Mouse (Mus musculus) forebrain, embryonic 12.5 days (tissue): Measurements from ENCODE around the gene Hsd3b6. TPM values are rescaled to one million over a fixed set of nuclear protein-coding genes. Genes with fewer than 3 reads are reported as not detected.
"Not testable (repeated sequence)": the region's sequence is repeated elsewhere in the genome, so short reads cannot be mapped to it uniquely, and the experiment has no call there.

Source experiments
- ATAC-seq: fragments of 200-750 bp; cut with Nextera tagmentation; 2 replicates; pipeline ENCODE4 v1.8.0; 2017; ENCODE audit warnings: moderate TSS enrichment; ENCODE audit not compliant: low FRiP score
- H3K27ac ChIP-seq: fragments of 300-500 bp; sonication (generic); 2 replicates; pipeline ENCODE4 v1.5.1; 2016; ENCODE audit warnings: mild to moderate bottlenecking
- H3K27me3 ChIP-seq: fragments of 300-500 bp; sonication (generic); 2 replicates; pipeline ENCODE4 v1.6.1; 2016; ENCODE audit warnings: mild to moderate bottlenecking
- H3K36me3 ChIP-seq: fragments of 300-500 bp; sonication (generic); replicated peaks from 2 replicates; pipeline ENCODE4 v1.6.1; 2016; ENCODE audit warnings: mild to moderate bottlenecking
- H3K4me1 ChIP-seq: fragments of 300-500 bp; sonication (generic); 2 replicates; pipeline ENCODE4 v1.6.1; 2016
- H3K4me2 ChIP-seq: fragments of 300-500 bp; sonication (generic); 2 replicates; pipeline ENCODE4 v1.6.1; 2016; ENCODE audit warnings: mild to moderate bottlenecking, moderate library complexity
- H3K4me3 ChIP-seq: fragments of 300-500 bp; sonication (generic); replicated peaks from 2 replicates; pipeline ENCODE4 v1.5.1; 2016; ENCODE audit warnings: mild to moderate bottlenecking
- H3K9ac ChIP-seq: fragments of 300-500 bp; sonication (generic); 2 replicates; pipeline ENCODE4 v1.6.1; 2016; ENCODE audit warnings: mild to moderate bottlenecking
- H3K9me3 ChIP-seq: fragments of 300-500 bp; sonication (generic); 2 replicates; pipeline ENCODE4 v1.6.1; 2016
- WGBS: fragments of 180-500 bp; shearing (Covaris S2); methylation state at CpG from one replicate; pipeline ENCODE4 v1.1.7; 2016; 5-methylcytosine and 5-hydroxymethylcytosine counted together
- polyA plus RNA-seq: library from polyadenylated mRNA; unstranded; fragments of >200 nt; fragmentation: Nextera tagmentation; extraction: Ambion mirVana; gene quantifications from 2 replicates; pipeline ENCODE4 v1.2.1, GENCODE M21; 2016

Hsd3b6 gene
- polyA plus RNA-seq, 1 experiment from 2014 or later, result 35.6 TPM

GRCm38 (mm10) chr3:98805032-98805431 lies 9.2 kb downstream of the Hsd3b6 start:
- not testable (repeated sequence) for ATAC-seq, H3K27me3 ChIP-seq, H3K36me3 ChIP-seq, H3K27ac ChIP-seq, H3K4me3 ChIP-seq, H3K9ac ChIP-seq, H3K4me1 ChIP-seq, H3K4me2 ChIP-seq, H3K9me3 ChIP-seq
- 67% methylated on average over 3 of the region's 3 CpGs for WGBS

- no peak overlapping the region for H3K27ac ChIP-seq
- 66% methylated on average over 2 of the region's 2 CpGs for WGBS
- no peaks in the 10 kb centered on the region for H3K27me3 ChIP-seq
- no peaks in the 10 kb centered on the region for H3K4me1 ChIP-seq
- H3K4me2 ChIP-seq, result no peak overlapping the region
- H3K4me3 ChIP-seq, result no peak overlapping the region
- H3K9ac ChIP-seq, result no peak overlapping the region
- no peak for ATAC-seq
- no peaks in the 10 kb centered on the region for H3K36me3 ChIP-seq
- H3K9me3 ChIP-seq, result no peaks in the 10 kb centered on the region
Observed at GRCm38 (mm10) chr3:98786551-98786950, 27.7 kb downstream of the Hsd3b6 start.

GRCm38 (mm10) chr3:98782181-98782868 lies 31.9 kb downstream of the Hsd3b6 start:
- Histone ChIP-seq H3K4me3 (no peak overlapping the region), H3K36me3 (no peaks in the 10 kb centered on the region), H3K9me3 (no peaks in the 10 kb centered on the region), H3K27me3 (no peaks in the 10 kb centered on the region), H3K9ac (no peak overlapping the region), H3K27ac (no peak overlapping the region), H3K4me2 (no peak overlapping the region), H3K4me1 (no peaks in the 10 kb centered on the region)
- no peak for ATAC-seq

GRCm38 (mm10) chr3:98780921-98781320 lies 33.3 kb downstream of the Hsd3b6 start:
- no peaks in the 10 kb centered on the region for H3K27me3 ChIP-seq
- no peak for ATAC-seq
- H3K9ac ChIP-seq, result no peak overlapping the region
- no peaks in the 10 kb centered on the region for H3K4me1 ChIP-seq
- no peaks in the 10 kb centered on the region for H3K9me3 ChIP-seq
- no peak overlapping the region for H3K4me2 ChIP-seq
- H3K36me3 ChIP-seq, result no peaks in the 10 kb centered on the region
- H3K4me3 ChIP-seq, result no peak overlapping the region
- no peak overlapping the region for H3K27ac ChIP-seq

- no peaks in the 10 kb centered on the region for H3K27me3 ChIP-seq
- no peak overlapping the region for H3K27ac ChIP-seq
- no peak for ATAC-seq
- H3K4me2 ChIP-seq, result no peak overlapping the region
- H3K9ac ChIP-seq, result no peak overlapping the region
- H3K36me3 ChIP-seq, result no peaks in the 10 kb centered on the region
- H3K4me3 ChIP-seq, result no peak overlapping the region
- H3K4me1 ChIP-seq, result no peaks in the 10 kb centered on the region
- no peaks in the 10 kb centered on the region for H3K9me3 ChIP-seq
Observed at GRCm38 (mm10) chr3:98764155-98764554, 50.1 kb downstream of the Hsd3b6 start.

- no peak overlapping the region for H3K27ac ChIP-seq
- H3K9ac ChIP-seq, result no peak overlapping the region
- H3K9me3 ChIP-seq, result no peaks in the 10 kb centered on the region
- no peaks in the 10 kb centered on the region for H3K36me3 ChIP-seq
- no peaks in the 10 kb centered on the region for H3K4me1 ChIP-seq
- ATAC-seq, result no peak
- no peak overlapping the region for H3K4me2 ChIP-seq
- H3K4me3 ChIP-seq, result no peak overlapping the region
- H3K27me3 ChIP-seq, result no peaks in the 10 kb centered on the region
- WGBS, result 88% methylated on average over 3 of the region's 3 CpGs
Observed at GRCm38 (mm10) chr3:98756836-98757235, 57.4 kb downstream of the Hsd3b6 start.

Other genes starting within 250 kb of the Hsd3b6 start
- not detected in 2 replicates for gene Gm10681, start 225.6 kb downstream of the Hsd3b6 start, polyA plus RNA-seq
- gene Hsd3b5, start 184.2 kb downstream of the Hsd3b6 start, polyA plus RNA-seq, result not detected in 2 replicates
- gene Hsd3b2, start 89.9 kb downstream of the Hsd3b6 start, polyA plus RNA-seq, result not detected in 2 replicates
- 0.18 TPM in 2 replicates for gene Hsd3b3, start 51.3 kb downstream of the Hsd3b6 start, polyA plus RNA-seq
- 0.27 and 0.55 TPM in 2 replicates for gene Hsd3b1, start 45.4 kb upstream of the Hsd3b6 start, polyA plus RNA-seq
- 0.09 TPM in 1 of 2 replicates, not detected in the other for gene Hao2, start 78.8 kb upstream of the Hsd3b6 start, polyA plus RNA-seq